Mouse (Mus musculus): ENCODE measurements around the gene Ly9.

- TF ChIP-seq POLR2A (IDR thresholded peaks at IDR 0.05; ENCODE audit: low read depth, low read length), result no peak
- TF ChIP-seq CTCF (IDR thresholded peaks at IDR 0.05; ENCODE audit: borderline replicate concordance, insufficient read depth, low read length), result no peak
These were observed 22.6 kb downstream of the Ly9 start for GRCm38 (mm10) chr1:171584584-171584983.

All from embryonic fibroblast, embryonic 13.5 days (primary cell).